Mouse (Mus musculus): ENCODE measurements around the gene Mindy1. TPM values are rescaled to one million over a fixed set of nuclear protein-coding genes. Genes with fewer than 3 reads are reported as not detected.
"Not testable (repeated sequence)": the region's sequence is repeated elsewhere in the genome, so short reads cannot be mapped to it uniquely, and the experiment has no call there.

The Mindy1 gene
- total RNA-seq, 2 experiments from 2014 or later: 45.3 to 46.9 TPM

GRCm38 (mm10) chr3:95315094-95315843, 34.1 kb downstream of the Mindy1 start:
- peak; percentile 51 for ATAC-seq (replicated peaks; ENCODE audit: low FRiP score, low TSS enrichment, poor library complexity, severe bottlenecking)

GRCm38 (mm10) chr3:95315844-95316550, 34.9 kb downstream of the Mindy1 start:
- ATAC-seq (replicated peaks; ENCODE audit: low FRiP score, low TSS enrichment, poor library complexity, severe bottlenecking): no peak

GRCm38 (mm10) chr3:95317414-95318080, 36.4 kb downstream of the Mindy1 start:
- peak; percentile 39; the same call in 1 of the 2 replicates for ATAC-seq (replicated peaks; ENCODE audit: low FRiP score, low TSS enrichment, poor library complexity, severe bottlenecking)

- ATAC-seq (replicated peaks; ENCODE audit: low FRiP score, low TSS enrichment, poor library complexity, severe bottlenecking): no peak
These were observed 37.4 kb downstream of the Mindy1 start for GRCm38 (mm10) chr3:95318548-95318947.

- no peak for ATAC-seq (replicated peaks; ENCODE audit: low FRiP score, low TSS enrichment, poor library complexity, severe bottlenecking)
These were observed 38.0 kb downstream of the Mindy1 start for GRCm38 (mm10) chr3:95319110-95319509.

- no peak for ATAC-seq (replicated peaks; ENCODE audit: low FRiP score, low TSS enrichment, poor library complexity, severe bottlenecking)
These were observed 38.8 kb downstream of the Mindy1 start for GRCm38 (mm10) chr3:95319701-95320625.

GRCm38 (mm10) chr3:95323429-95323828, 42.3 kb downstream of the Mindy1 start:
- no peak for ATAC-seq (replicated peaks; ENCODE audit: low FRiP score, low TSS enrichment, poor library complexity, severe bottlenecking)

- ATAC-seq (replicated peaks; ENCODE audit: low FRiP score, low TSS enrichment, poor library complexity, severe bottlenecking): no peak
These were observed 43.5 kb downstream of the Mindy1 start for GRCm38 (mm10) chr3:95324454-95325144.

GRCm38 (mm10) chr3:95328803-95329404, 47.8 kb downstream of the Mindy1 start:
- no peak for ATAC-seq (replicated peaks; ENCODE audit: low FRiP score, low TSS enrichment, poor library complexity, severe bottlenecking)

- ATAC-seq (replicated peaks; ENCODE audit: low FRiP score, low TSS enrichment, poor library complexity, severe bottlenecking): no peak
These were observed 50.4 kb downstream of the Mindy1 start for GRCm38 (mm10) chr3:95331528-95331927.

- ATAC-seq (replicated peaks; ENCODE audit: low FRiP score, low TSS enrichment, poor library complexity, severe bottlenecking): no peak
These were observed 56.2 kb downstream of the Mindy1 start for GRCm38 (mm10) chr3:95337345-95337744.

- no peak for ATAC-seq (replicated peaks; ENCODE audit: low FRiP score, low TSS enrichment, poor library complexity, severe bottlenecking)
These were observed 57.1 kb downstream of the Mindy1 start for GRCm38 (mm10) chr3:95338251-95338650.

- not testable (repeated sequence) for ATAC-seq (replicated peaks; ENCODE audit: low FRiP score, low TSS enrichment, poor library complexity, severe bottlenecking)
These were observed 62.3 kb downstream of the Mindy1 start for GRCm38 (mm10) chr3:95343356-95344000.

Other genes starting within 250 kb of the Mindy1 start
- gene Psmd4, start 238.7 kb upstream of the Mindy1 start, total RNA-seq (2014; fragmentation: Nextera tagmentation): 190 and 212 TPM in 2 replicates
- gene Psmd4, start 238.7 kb upstream of the Mindy1 start, total RNA-seq (2017): 336 and 456 TPM in 2 replicates
- 28.8 and 29.3 TPM in 2 replicates for gene Pip5k1a, start 174.4 kb upstream of the Mindy1 start, total RNA-seq (2014; fragmentation: Nextera tagmentation)
- 20.5 and 23.8 TPM in 2 replicates for gene Pip5k1a, start 174.4 kb upstream of the Mindy1 start, total RNA-seq (2017)
- gene Vps72, start 170.3 kb upstream of the Mindy1 start, total RNA-seq (2014; fragmentation: Nextera tagmentation): 62.9 and 64.1 TPM in 2 replicates
- gene Vps72, start 170.3 kb upstream of the Mindy1 start, total RNA-seq (2017): 105 and 121 TPM in 2 replicates
- 2.4 and 5.1 TPM in 2 replicates for gene Tmod4, start 156.9 kb upstream of the Mindy1 start, total RNA-seq (2014; fragmentation: Nextera tagmentation)
- gene Tmod4, start 156.9 kb upstream of the Mindy1 start, total RNA-seq (2017): 0.99 and 2.9 TPM in 2 replicates
- gene Scnm1, start 147.3 kb upstream of the Mindy1 start, total RNA-seq (2014; fragmentation: Nextera tagmentation): 59.1 and 86.0 TPM in 2 replicates
- gene Scnm1, start 147.3 kb upstream of the Mindy1 start, total RNA-seq (2017): 94.4 and 114 TPM in 2 replicates
- gene Lysmd1, start 147.3 kb upstream of the Mindy1 start, total RNA-seq (2014; fragmentation: Nextera tagmentation): 5.4 and 6.9 TPM in 2 replicates
- gene Lysmd1, start 147.3 kb upstream of the Mindy1 start, total RNA-seq (2017): 6.2 and 7.2 TPM in 2 replicates
- 3.3 and 8.1 TPM in 2 replicates for gene Tnfaip8l2, start 139.0 kb upstream of the Mindy1 start, total RNA-seq (2014; fragmentation: Nextera tagmentation)
- gene Tnfaip8l2, start 139.0 kb upstream of the Mindy1 start, total RNA-seq (2017): 3.1 and 6.7 TPM in 2 replicates
- gene Sema6c, start 120.9 kb upstream of the Mindy1 start, total RNA-seq (2014; fragmentation: Nextera tagmentation): 0.27 TPM in 1 of 2 replicates, not detected in the other
- 0.99 TPM in 1 of 2 replicates, not detected in the other for gene Sema6c, start 120.9 kb upstream of the Mindy1 start, total RNA-seq (2017)
- gene Gabpb2, start 63.4 kb upstream of the Mindy1 start, total RNA-seq (2014; fragmentation: Nextera tagmentation): 59.0 and 63.9 TPM in 2 replicates
- gene Gabpb2, start 63.4 kb upstream of the Mindy1 start, total RNA-seq (2017): 59.2 and 64.2 TPM in 2 replicates
- 69.0 and 127 TPM in 2 replicates for gene Cdc42se1, start 52.6 kb upstream of the Mindy1 start, total RNA-seq (2014; fragmentation: Nextera tagmentation)
- 49.5 and 59.1 TPM in 2 replicates for gene Cdc42se1, start 52.6 kb upstream of the Mindy1 start, total RNA-seq (2017)
- 6.0 and 6.9 TPM in 2 replicates for gene Mllt11, start 49.2 kb upstream of the Mindy1 start, total RNA-seq (2014; fragmentation: Nextera tagmentation)
- gene Mllt11, start 49.2 kb upstream of the Mindy1 start, total RNA-seq (2017): 1.9 and 3.6 TPM in 2 replicates
- 0.92 and 2.5 TPM in 2 replicates for gene Gm128, start 39.7 kb upstream of the Mindy1 start, total RNA-seq (2014; fragmentation: Nextera tagmentation)
- 0.27 TPM in 1 of 2 replicates, not detected in the other for gene Gm128, start 39.7 kb upstream of the Mindy1 start, total RNA-seq (2017)
- not detected in 2 replicates for gene Bnipl, start 30.2 kb upstream of the Mindy1 start, total RNA-seq (2014; fragmentation: Nextera tagmentation)
- not detected in 2 replicates for gene Bnipl, start 30.2 kb upstream of the Mindy1 start, total RNA-seq (2017)
- gene Prune1, start 731 bp downstream of the Mindy1 start, total RNA-seq (2014; fragmentation: Nextera tagmentation): 20.2 and 24.8 TPM in 2 replicates
- 10.1 and 14.6 TPM in 2 replicates for gene Prune1, start 731 bp downstream of the Mindy1 start, total RNA-seq (2017)
- 25.5 and 35.5 TPM in 2 replicates for gene Anxa9, start 25.8 kb downstream of the Mindy1 start, total RNA-seq (2014; fragmentation: Nextera tagmentation)
- 15.6 and 16.7 TPM in 2 replicates for gene Anxa9, start 25.8 kb downstream of the Mindy1 start, total RNA-seq (2017)
- gene Cers2, start 33.4 kb downstream of the Mindy1 start, total RNA-seq (2014; fragmentation: Nextera tagmentation): 199 and 268 TPM in 2 replicates
- 118 and 125 TPM in 2 replicates for gene Cers2, start 33.4 kb downstream of the Mindy1 start, total RNA-seq (2017)
- 58.7 and 67.9 TPM in 2 replicates for gene Setdb1, start 75.9 kb downstream of the Mindy1 start, total RNA-seq (2014; fragmentation: Nextera tagmentation)
- gene Setdb1, start 75.9 kb downstream of the Mindy1 start, total RNA-seq (2017): 44.1 and 46.5 TPM in 2 replicates
- not detected in 2 replicates for gene 4930558C23Rik, start 121.5 kb downstream of the Mindy1 start, total RNA-seq (2014; fragmentation: Nextera tagmentation)
- not detected in 2 replicates for gene 4930558C23Rik, start 121.5 kb downstream of the Mindy1 start, total RNA-seq (2017)
- 40.1 and 44.7 TPM in 2 replicates for gene Arnt, start 153.0 kb downstream of the Mindy1 start, total RNA-seq (2014; fragmentation: Nextera tagmentation)
- 15.3 and 30.4 TPM in 2 replicates for gene Arnt, start 153.0 kb downstream of the Mindy1 start, total RNA-seq (2017)
- not detected in 2 replicates for gene Ctsk, start 217.9 kb downstream of the Mindy1 start, total RNA-seq (2014; fragmentation: Nextera tagmentation)
- not detected in 2 replicates for gene Ctsk, start 217.9 kb downstream of the Mindy1 start, total RNA-seq (2017)
- gene Ctss, start 245.4 kb downstream of the Mindy1 start, total RNA-seq (2014; fragmentation: Nextera tagmentation): 0.28 TPM in 1 of 2 replicates, not detected in the other
- 3.4 and 11.4 TPM in 2 replicates for gene Ctss, start 245.4 kb downstream of the Mindy1 start, total RNA-seq (2017)